Mouse (Mus musculus): ENCODE data around the gene Trp53bp1.

DNA sequence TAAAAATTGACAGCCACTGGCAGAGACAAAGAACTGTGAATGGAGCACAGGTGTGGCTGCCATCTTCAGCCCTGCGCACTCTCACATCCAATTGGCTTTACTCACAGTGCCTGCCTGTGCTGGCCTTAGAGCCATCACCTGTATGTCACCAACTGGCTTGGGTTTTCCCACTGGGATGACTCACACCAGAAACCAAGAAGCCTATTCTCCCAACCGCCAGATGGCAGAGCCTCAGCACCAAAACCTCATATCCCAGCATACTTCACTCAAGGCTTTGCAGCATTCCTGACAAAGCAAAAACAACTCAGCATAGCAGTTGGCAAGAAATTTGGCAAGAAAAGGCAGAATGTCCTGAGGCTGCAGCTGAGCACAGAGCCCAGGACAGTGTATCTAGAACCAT lies 48.2 kb downstream of the Trp53bp1 start:
- TF ChIP-seq CTCF (IDR thresholded peaks at IDR 0.05; ENCODE audit: low read depth, low read length) = no peak
- no peak for TF ChIP-seq POLR2A (IDR thresholded peaks at IDR 0.05; ENCODE audit: extremely low read depth, insufficient read depth, low read length)
